Mouse (Mus musculus) urinary bladder, adult 2 months (tissue): ENCODE measurements at regions not wholly inside any gene's neighbourhood (a gene's known extent, or its start where the extent isn't known, plus 50 kb on each side); places are given as distances from the start of the nearest gene placed in this dataset.

Source experiments
- DNase-seq: peaks from one replicate; pipeline ENCODE4 v3.0.0; 2022; ENCODE audit warnings: low spot score

GRCm38 (mm10) chr8:116379851-116380250, 124.9 kb upstream of the Dynlrb2 start:
- no peak for DNase-seq

GRCm38 (mm10) chr8:116375758-116376157, 129.0 kb upstream of the Dynlrb2 start:
- no peak for DNase-seq

GRCm38 (mm10) chr8:116373063-116373462, 131.7 kb upstream of the Dynlrb2 start:
- DNase-seq = no peak

- DNase-seq = no peak
These were observed 132.2 kb upstream of the Dynlrb2 start for GRCm38 (mm10) chr8:116372574-116372973.

GRCm38 (mm10) chr8:116372056-116372455, 132.7 kb upstream of the Dynlrb2 start:
- no peak for DNase-seq

- no peak for DNase-seq
These were observed 137.3 kb upstream of the Dynlrb2 start for GRCm38 (mm10) chr8:116367491-116367890.

GRCm38 (mm10) chr8:116366706-116367105, 138.1 kb upstream of the Dynlrb2 start:
- DNase-seq = no peak

- no peak for DNase-seq
These were observed 140.0 kb upstream of the Dynlrb2 start for GRCm38 (mm10) chr8:116364751-116365150.

- DNase-seq = no peak
These were observed 140.6 kb upstream of the Dynlrb2 start for GRCm38 (mm10) chr8:116364172-116364571.

- DNase-seq = no peak
These were observed 142.4 kb upstream of the Dynlrb2 start for GRCm38 (mm10) chr8:116362351-116362750.

- DNase-seq = no peak
These were observed 145.0 kb upstream of the Dynlrb2 start for GRCm38 (mm10) chr8:116359761-116360160.

GRCm38 (mm10) chr8:116354756-116355155, 150.0 kb upstream of the Dynlrb2 start:
- no peak for DNase-seq

GRCm38 (mm10) chr8:116353911-116354310, 150.9 kb upstream of the Dynlrb2 start:
- no peak for DNase-seq

- DNase-seq = no peak
These were observed 152.1 kb upstream of the Dynlrb2 start for GRCm38 (mm10) chr8:116352635-116353034.

GRCm38 (mm10) chr8:116348971-116349370, 155.8 kb upstream of the Dynlrb2 start:
- DNase-seq = no peak

- no peak for DNase-seq
These were observed 157.8 kb upstream of the Dynlrb2 start for GRCm38 (mm10) chr8:116346990-116347389.

GRCm38 (mm10) chr8:116344590-116345222, 160.1 kb upstream of the Dynlrb2 start:
- DNase-seq = no peak

- no peak for DNase-seq
These were observed 161.2 kb upstream of the Dynlrb2 start for GRCm38 (mm10) chr8:116343534-116343933.

GRCm38 (mm10) chr8:116334772-116335171, 170.0 kb upstream of the Dynlrb2 start:
- DNase-seq = no peak

- no peak for DNase-seq
These were observed 170.7 kb upstream of the Dynlrb2 start for GRCm38 (mm10) chr8:116334101-116334500.

GRCm38 (mm10) chr8:116320014-116320680, 184.6 kb upstream of the Dynlrb2 start:
- no peak for DNase-seq

- no peak for DNase-seq
These were observed 189.4 kb upstream of the Dynlrb2 start for GRCm38 (mm10) chr8:116315410-116315809.

- no peak for DNase-seq
These were observed 190.2 kb upstream of the Dynlrb2 start for GRCm38 (mm10) chr8:116314429-116315092.
